Mouse (Mus musculus) limb, embryonic 13.5 days (tissue): ENCODE measurements at regions not wholly inside any gene's neighbourhood (a gene's known extent, or its start where the extent isn't known, plus 50 kb on each side); places are given as distances from the start of the nearest gene placed in this dataset.

Experiments
- ATAC-seq: fragments of 200-750 bp; cut with Nextera tagmentation; 2 replicates; pipeline ENCODE4 v1.8.0; 2017; ENCODE audit warnings: low read depth, moderate number of reproducible peaks, moderate TSS enrichment; ENCODE audit not compliant: low FRiP score
- H3K27ac ChIP-seq: fragments of 300-500 bp; sonication (generic); 2 replicates; pipeline ENCODE4 v1.5.1; 2015; ENCODE audit warnings: inconsistent platforms, mild to moderate bottlenecking, moderate library complexity
- H3K27me3 ChIP-seq: fragments of 300-500 bp; sonication (generic); 2 replicates; pipeline ENCODE4 v1.6.1; 2015; ENCODE audit warnings: mild to moderate bottlenecking, inconsistent platforms
- H3K36me3 ChIP-seq: fragments of 300-500 bp; sonication (generic); 2 replicates; pipeline ENCODE4 v1.6.1; 2015; ENCODE audit warnings: inconsistent platforms, mild to moderate bottlenecking, moderate library complexity
- H3K4me1 ChIP-seq: fragments of 300-500 bp; sonication (generic); 2 replicates; pipeline ENCODE4 v1.6.1; 2015; ENCODE audit warnings: inconsistent platforms
- H3K4me2 ChIP-seq: fragments of 300-500 bp; sonication (generic); replicated peaks from 2 replicates; pipeline ENCODE4 v1.6.1; 2015; ENCODE audit warnings: inconsistent platforms, mild to moderate bottlenecking, moderate library complexity
- H3K4me3 ChIP-seq: fragments of 300-500 bp; sonication (generic); 2 replicates; pipeline ENCODE4 v1.5.1; 2015; ENCODE audit warnings: moderate library complexity, mild to moderate bottlenecking, inconsistent platforms
- H3K9ac ChIP-seq: fragments of 300-500 bp; sonication (generic); 2 replicates; pipeline ENCODE4 v1.6.1; 2015; ENCODE audit warnings: mild to moderate bottlenecking, inconsistent platforms
- H3K9me3 ChIP-seq: fragments of 300-500 bp; sonication (generic); 2 replicates; pipeline ENCODE4 v1.6.1; 2016; ENCODE audit warnings: inconsistent platforms
- WGBS: fragments of 180-500 bp; shearing (Covaris S2); methylation state at CpG from one replicate; pipeline ENCODE4 v1.1.7; 2015; 5-methylcytosine and 5-hydroxymethylcytosine counted together

- WGBS: 28% methylated on average over 3 of the region's 3 CpGs
- no peak for ATAC-seq
- Histone ChIP-seq H3K9ac (no peak overlapping the region), H3K4me2 (no peak overlapping the region), H3K9me3 (no peaks in the 10 kb centered on the region), H3K36me3 (no peaks in the 10 kb centered on the region), H3K4me1 (peaks cover 31% of the 10 kb centered on the region), H3K27me3 (no peaks in the 10 kb centered on the region), H3K27ac (no peak overlapping the region), H3K4me3 (no peak overlapping the region)
Measured at GRCm38 (mm10) chr17:73053479-73054215, 54.1 kb upstream of the Lclat1 start.

DNA sequence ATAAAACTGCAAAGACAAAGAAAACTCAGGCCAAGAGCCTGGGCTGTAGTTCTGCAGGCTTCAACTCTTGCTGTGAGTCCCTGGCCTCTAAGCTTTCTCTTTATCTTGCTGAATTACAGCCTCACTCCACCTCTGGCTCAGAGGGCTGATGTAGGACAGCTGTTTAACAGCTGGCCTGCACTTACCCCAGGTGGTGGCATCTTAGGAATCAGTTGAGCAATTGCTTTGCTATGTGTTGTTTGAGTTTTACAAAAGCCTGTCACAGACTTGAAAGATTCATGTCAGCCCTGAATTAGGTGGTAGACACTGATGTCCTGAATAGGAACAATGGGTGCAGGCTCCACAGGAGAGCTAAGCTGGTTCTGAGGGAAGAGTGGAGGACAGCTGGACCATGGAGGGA, 53.6 kb upstream of the Lclat1 start:
- Histone ChIP-seq H3K4me2 (no peak overlapping the region), H3K9ac (no peak overlapping the region), H3K4me1 (peaks cover 28% of the 10 kb centered on the region), H3K36me3 (no peaks in the 10 kb centered on the region), H3K9me3 (no peaks in the 10 kb centered on the region), H3K27ac (no peak overlapping the region), H3K4me3 (no peak overlapping the region), H3K27me3 (no peaks in the 10 kb centered on the region)
- no peak for ATAC-seq

DNA sequence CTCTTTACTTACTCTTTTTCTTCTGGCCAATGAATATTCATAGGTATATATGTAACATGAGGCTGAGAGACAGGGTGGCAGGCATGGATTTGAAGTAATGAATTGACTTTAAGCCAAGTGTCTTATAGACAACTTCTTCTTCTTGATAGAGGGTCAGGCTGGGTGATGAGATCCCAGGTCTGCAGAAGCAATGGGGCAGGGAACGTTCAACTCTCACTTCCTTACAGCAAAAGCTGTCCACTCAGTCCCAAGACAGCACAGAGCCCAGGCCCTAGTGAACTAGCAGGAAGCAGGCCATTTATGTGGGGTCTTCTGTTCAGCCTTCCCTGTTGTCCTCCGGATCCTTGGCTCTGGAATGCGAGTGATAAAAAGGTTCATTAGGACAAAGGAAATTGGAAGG, 52.6 kb upstream of the Lclat1 start:
- no peak overlapping the region for H3K4me2 ChIP-seq
- no peaks in the 10 kb centered on the region for H3K9me3 ChIP-seq
- no peak overlapping the region for H3K4me3 ChIP-seq
- no peak overlapping the region for H3K27ac ChIP-seq
- no peak overlapping the region for H3K9ac ChIP-seq
- ATAC-seq: no peak
- WGBS: 64% methylated on average over 3 of the region's 3 CpGs
- H3K27me3 ChIP-seq: peaks cover 2% of the 10 kb centered on the region; the same call in 1 of the 2 replicates
- H3K36me3 ChIP-seq: no peaks in the 10 kb centered on the region
- H3K4me1 ChIP-seq: peaks cover 22% of the 10 kb centered on the region

DNA sequence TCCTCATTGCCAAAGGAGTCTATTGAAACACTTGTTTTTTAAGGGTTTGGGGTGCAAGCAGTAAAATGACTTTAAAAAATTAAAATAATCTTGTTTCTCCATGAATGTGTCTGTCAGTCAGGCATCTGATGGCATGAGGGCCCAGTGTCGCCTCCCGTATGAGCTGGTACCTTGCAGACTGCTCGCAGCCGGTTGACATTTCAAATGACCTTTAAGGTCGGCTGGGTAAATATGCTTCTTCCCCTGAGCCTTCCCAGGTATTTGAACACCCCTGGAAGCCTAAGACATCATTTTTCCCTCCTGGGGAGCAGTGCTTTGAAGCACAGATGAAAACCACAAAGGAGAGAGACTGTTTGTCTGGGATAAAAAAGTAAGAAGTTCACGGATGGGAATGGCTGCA, 52.2 kb upstream of the Lclat1 start:
- H3K27me3 ChIP-seq: peaks cover 6% of the 10 kb centered on the region; the same call in 1 of the 2 replicates
- ATAC-seq: no peak
- no peak overlapping the region for H3K4me3 ChIP-seq
- no peak overlapping the region for H3K9ac ChIP-seq
- H3K27ac ChIP-seq: no peak overlapping the region
- H3K9me3 ChIP-seq: no peaks in the 10 kb centered on the region
- 70% methylated on average over 6 of the region's 6 CpGs for WGBS
- no peak overlapping the region for H3K4me2 ChIP-seq
- peaks cover 25% of the 10 kb centered on the region for H3K4me1 ChIP-seq
- no peaks in the 10 kb centered on the region for H3K36me3 ChIP-seq

GRCm38 (mm10) chr17:73056616-73057015, 51.2 kb upstream of the Lclat1 start:
- no peak for ATAC-seq
- Histone ChIP-seq H3K9me3 (no peaks in the 10 kb centered on the region), H3K4me3 (no peak overlapping the region), H3K36me3 (no peaks in the 10 kb centered on the region), H3K27me3 (peaks cover 9% of the 10 kb centered on the region; the same call in 1 of the 2 replicates), H3K4me2 (no peak overlapping the region), H3K9ac (no peak overlapping the region), H3K27ac (no peak overlapping the region), H3K4me1 (peaks cover 28% of the 10 kb centered on the region)
- 82% methylated on average over 2 of the region's 2 CpGs for WGBS
